Mouse (Mus musculus) brain, adult 2 months (tissue): ENCODE results near the gene Hoxb2.

Experiments
- DNase-seq: peaks from one replicate; pipeline ENCODE4 v3.0.0; 2011; ENCODE audit warnings: low read depth, low spot score

The Hoxb2 gene

DNA sequence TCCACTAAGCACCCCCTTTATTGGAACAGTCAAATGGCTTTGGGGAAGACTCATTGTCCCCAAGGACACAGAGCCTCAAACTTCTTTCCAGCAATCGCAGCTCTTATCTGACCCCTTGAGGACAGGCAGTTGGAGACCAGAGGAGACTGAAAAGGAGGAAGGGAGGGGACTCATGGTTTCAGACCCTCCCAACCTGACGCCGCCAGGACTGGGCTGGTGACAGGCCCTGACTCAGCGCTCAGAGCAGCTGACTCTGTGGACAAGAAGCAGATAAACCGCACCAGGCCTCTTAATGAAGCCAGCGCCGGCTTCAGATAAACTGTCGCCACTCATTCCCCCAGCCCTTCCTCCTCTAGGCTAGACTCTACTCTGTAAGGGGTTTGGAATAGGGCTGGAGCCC lies 49.6 kb downstream of the Hoxb2 start:
- DNase-seq = no peak
